Mouse (Mus musculus) bone marrow macrophage, adult 2 months (primary cell): ENCODE data around the gene Dscaml1.

Source experiments
- CTCF ChIP-seq: IDR thresholded peaks from 2 replicates; pipeline ENCODE4 v1.5.1; 2012; ENCODE audit warnings: low read depth, mild to moderate bottlenecking, low read length, moderate library complexity
- POLR2A ChIP-seq: IDR thresholded peaks from 2 replicates; pipeline ENCODE4 v1.6.1; 2012; ENCODE audit warnings: mild to moderate bottlenecking, low read depth, low read length, borderline replicate concordance

- no peak for TF ChIP-seq POLR2A
- TF ChIP-seq CTCF: no peak
Observed at GRCm38 (mm10) chr9:45767155-45767554, 340.7 kb downstream of the Dscaml1 start.
